Mouse (Mus musculus): ENCODE data around the gene Baiap2l1.
"Not testable (repeated sequence)": the region's sequence is repeated elsewhere in the genome, so short reads cannot be mapped to it uniquely, and the experiment has no call there.

The Baiap2l1 gene

GRCm38 (mm10) chr5:144351185-144351584 lies 6.7 kb downstream of the Baiap2l1 start:
- no peak for DNase-seq (ENCODE audit: low read depth, low spot score)

- no peak for DNase-seq (ENCODE audit: low read depth, low spot score)
These were observed 13.3 kb downstream of the Baiap2l1 start for GRCm38 (mm10) chr5:144344592-144344991.

- no peak for DNase-seq (ENCODE audit: low read depth, low spot score)
These were observed 16.8 kb downstream of the Baiap2l1 start for GRCm38 (mm10) chr5:144341085-144341484.

- no peak for DNase-seq (ENCODE audit: low read depth, low spot score)
These were observed 19.1 kb downstream of the Baiap2l1 start for GRCm38 (mm10) chr5:144338787-144339186.

- DNase-seq (ENCODE audit: low read depth, low spot score) = not testable (repeated sequence)
These were observed 22.6 kb downstream of the Baiap2l1 start for GRCm38 (mm10) chr5:144335357-144335756.

GRCm38 (mm10) chr5:144334010-144334409 lies 23.9 kb downstream of the Baiap2l1 start:
- no peak for DNase-seq (ENCODE audit: low read depth, low spot score)

- no peak for DNase-seq (ENCODE audit: low read depth, low spot score)
These were observed 35.2 kb downstream of the Baiap2l1 start for GRCm38 (mm10) chr5:144322717-144323116.

GRCm38 (mm10) chr5:144321681-144322080 lies 36.2 kb downstream of the Baiap2l1 start:
- no peak for DNase-seq (ENCODE audit: low read depth, low spot score)

GRCm38 (mm10) chr5:144318286-144318685 lies 39.6 kb downstream of the Baiap2l1 start:
- no peak for DNase-seq (ENCODE audit: low read depth, low spot score)

GRCm38 (mm10) chr5:144317426-144317825 lies 40.5 kb downstream of the Baiap2l1 start:
- DNase-seq (ENCODE audit: low read depth, low spot score) = no peak

- DNase-seq (ENCODE audit: low read depth, low spot score) = no peak
These were observed 41.5 kb downstream of the Baiap2l1 start for GRCm38 (mm10) chr5:144316442-144316841.

GRCm38 (mm10) chr5:144314731-144315494 lies 43.0 kb downstream of the Baiap2l1 start:
- no peak for DNase-seq (ENCODE audit: low read depth, low spot score)

GRCm38 (mm10) chr5:144313335-144313734 lies 44.6 kb downstream of the Baiap2l1 start:
- no peak for DNase-seq (ENCODE audit: low read depth, low spot score)

GRCm38 (mm10) chr5:144312183-144312582 lies 45.7 kb downstream of the Baiap2l1 start:
- DNase-seq (ENCODE audit: low read depth, low spot score) = no peak

GRCm38 (mm10) chr5:144308929-144309328 lies 49.0 kb downstream of the Baiap2l1 start:
- no peak for DNase-seq (ENCODE audit: low read depth, low spot score)

- no peak for DNase-seq (ENCODE audit: low read depth, low spot score)
These were observed 54.8 kb downstream of the Baiap2l1 start for GRCm38 (mm10) chr5:144303071-144303470.

- DNase-seq (ENCODE audit: low read depth, low spot score) = no peak
These were observed 61.8 kb downstream of the Baiap2l1 start for GRCm38 (mm10) chr5:144296090-144296604.

GRCm38 (mm10) chr5:144295357-144295756 lies 62.6 kb downstream of the Baiap2l1 start:
- no peak for DNase-seq (ENCODE audit: low read depth, low spot score)

GRCm38 (mm10) chr5:144294908-144295307 lies 63.0 kb downstream of the Baiap2l1 start:
- no peak for DNase-seq (ENCODE audit: low read depth, low spot score)

- DNase-seq (ENCODE audit: low read depth, low spot score) = no peak
These were observed 68.0 kb downstream of the Baiap2l1 start for GRCm38 (mm10) chr5:144289769-144290440.

GRCm38 (mm10) chr5:144288391-144288790 lies 69.5 kb downstream of the Baiap2l1 start:
- DNase-seq (ENCODE audit: low read depth, low spot score) = no peak

- no peak for DNase-seq (ENCODE audit: low read depth, low spot score)
These were observed 70.6 kb downstream of the Baiap2l1 start for GRCm38 (mm10) chr5:144287267-144287820.

Measured in embryo, embryonic 11.5 days (tissue).